Mouse (Mus musculus): ENCODE data around the gene Pcid2. TPM values are rescaled to one million over a fixed set of nuclear protein-coding genes. Genes with fewer than 3 reads are reported as not detected.

The Pcid2 gene
- polyA plus RNA-seq, 1 experiment from 2014 or later = 36.4 TPM

- Histone ChIP-seq H3K4me2 (no peak overlapping the region), H3K9ac (replicated peaks) (no peak overlapping the region), H3K4me3 (replicated peaks) (no peak overlapping the region), H3K27ac (replicated peaks) (no peak overlapping the region), H3K9me3 (replicated peaks) (no peaks in the 10 kb centered on the region), H3K36me3 (no peaks in the 10 kb centered on the region), H3K4me1 (no peaks in the 10 kb centered on the region), H3K27me3 (replicated peaks) (no peaks in the 10 kb centered on the region)
- 94% methylated on average over 10 of the region's 10 CpGs for WGBS
- ATAC-seq (ENCODE audit: low FRiP score) = no peak
Measured at GRCm38 (mm10) chr8:13036346-13036812, 68.9 kb downstream of the Pcid2 start.

- no peak overlapping the region for H3K4me2 ChIP-seq
- no peaks in the 10 kb centered on the region for H3K36me3 ChIP-seq
- no peak overlapping the region for H3K9ac ChIP-seq (replicated peaks)
- no peak for ATAC-seq (ENCODE audit: low FRiP score)
- no peaks in the 10 kb centered on the region for H3K27me3 ChIP-seq (replicated peaks)
- H3K4me3 ChIP-seq (replicated peaks) = no peak overlapping the region
- no peaks in the 10 kb centered on the region for H3K4me1 ChIP-seq
- no peak overlapping the region for H3K27ac ChIP-seq (replicated peaks)
- H3K9me3 ChIP-seq (replicated peaks) = no peaks in the 10 kb centered on the region
- WGBS = 78% methylated on average over 5 of the region's 5 CpGs
Measured at GRCm38 (mm10) chr8:13028482-13028881, 76.8 kb downstream of the Pcid2 start.

- ATAC-seq (ENCODE audit: low FRiP score) = no peak
- Histone ChIP-seq H3K4me3 (replicated peaks) (no peak overlapping the region), H3K36me3 (no peaks in the 10 kb centered on the region), H3K9me3 (replicated peaks) (no peaks in the 10 kb centered on the region), H3K4me2 (no peak overlapping the region), H3K4me1 (no peaks in the 10 kb centered on the region), H3K9ac (replicated peaks) (no peak overlapping the region), H3K27ac (replicated peaks) (no peak overlapping the region), H3K27me3 (replicated peaks) (no peaks in the 10 kb centered on the region)
- WGBS = 90% methylated on average over 5 of the region's 5 CpGs
Measured at GRCm38 (mm10) chr8:13027615-13028014, 77.6 kb downstream of the Pcid2 start.

Small RNA genes within 50 kb of the gene (microRNA-seq; reads per million reads assigned to microRNA genes)
- not detected for gene Mir7065

Other genes starting within 250 kb of the Pcid2 start
- 104 and 120 TPM in 2 replicates for gene Mcf2l, start 231.7 kb downstream of the Pcid2 start, polyA plus RNA-seq (2015; fragmentation: Nextera tagmentation; extraction: Ambion mirVana)
- gene F7, start 79.4 kb downstream of the Pcid2 start, polyA plus RNA-seq (2015; fragmentation: Nextera tagmentation; extraction: Ambion mirVana) = not detected in 2 replicates
- 0.24 TPM in 1 of 2 replicates, not detected in the other for gene F10, start 68.2 kb downstream of the Pcid2 start, polyA plus RNA-seq (2015; fragmentation: Nextera tagmentation; extraction: Ambion mirVana)
- 0.59 and 0.67 TPM in 2 replicates for gene Proz, start 44.5 kb downstream of the Pcid2 start, polyA plus RNA-seq (2015; fragmentation: Nextera tagmentation; extraction: Ambion mirVana)
- 68.1 and 75.6 TPM in 2 replicates for gene Cul4a, start 162 bp upstream of the Pcid2 start, polyA plus RNA-seq (2015; fragmentation: Nextera tagmentation; extraction: Ambion mirVana)
- gene Lamp1, start 53.7 kb upstream of the Pcid2 start, polyA plus RNA-seq (2015; fragmentation: Nextera tagmentation; extraction: Ambion mirVana) = 286 and 295 TPM in 2 replicates
- 14.4 and 19.0 TPM in 2 replicates for gene Grtp1, start 95.2 kb upstream of the Pcid2 start, polyA plus RNA-seq (2015; fragmentation: Nextera tagmentation; extraction: Ambion mirVana)
- 1.1 and 1.8 TPM in 2 replicates for gene Adprhl1, start 148.7 kb upstream of the Pcid2 start, polyA plus RNA-seq (2015; fragmentation: Nextera tagmentation; extraction: Ambion mirVana)
- gene Dcun1d2, start 182.7 kb upstream of the Pcid2 start, polyA plus RNA-seq (2015; fragmentation: Nextera tagmentation; extraction: Ambion mirVana) = 32.9 and 36.5 TPM in 2 replicates
- gene Tmco3, start 182.7 kb upstream of the Pcid2 start, polyA plus RNA-seq (2015; fragmentation: Nextera tagmentation; extraction: Ambion mirVana) = 50.9 and 54.7 TPM in 2 replicates
- 88.2 and 113 TPM in 2 replicates for gene Tfdp1, start 233.3 kb upstream of the Pcid2 start, polyA plus RNA-seq (2015; fragmentation: Nextera tagmentation; extraction: Ambion mirVana)